Mouse (Mus musculus) 3134 (cell line): ENCODE data around the gene Mlh3.

Experiments used
- DNase-seq: peaks from one replicate; pipeline ENCODE4 v3.0.0-alpha.2; 2011; ENCODE audit warnings: low spot score; ENCODE audit not compliant: insufficient read length; ENCODE audit errors: extremely low read depth

Mlh3 gene

GRCm38 (mm10) chr12:85193923-85194622, 76.3 kb downstream of the Mlh3 start:
- DNase-seq = no peak

DNA sequence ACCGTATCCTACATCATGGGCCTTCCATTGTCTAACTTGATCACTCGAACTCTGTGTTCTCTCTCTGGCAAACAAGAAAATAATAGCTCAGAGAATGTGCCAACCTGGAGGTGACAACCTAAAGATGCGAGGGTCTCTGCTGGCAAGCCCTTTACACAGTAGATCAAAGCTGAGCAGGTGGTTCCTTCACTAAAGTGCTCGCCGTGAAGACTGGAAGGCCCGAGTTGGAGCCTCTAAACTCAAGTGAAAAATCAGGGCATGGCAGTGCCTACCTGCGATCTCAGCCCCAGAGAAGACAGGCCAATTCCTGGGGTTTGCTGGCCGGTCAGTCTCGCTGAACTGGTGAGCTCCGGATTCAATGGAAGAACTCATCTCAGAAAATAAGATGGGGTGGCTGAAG, 77.3 kb downstream of the Mlh3 start:
- no peak for DNase-seq

- DNase-seq = peak; percentile 88
Observed at GRCm38 (mm10) chr12:85192461-85193108, 77.8 kb downstream of the Mlh3 start.

DNA sequence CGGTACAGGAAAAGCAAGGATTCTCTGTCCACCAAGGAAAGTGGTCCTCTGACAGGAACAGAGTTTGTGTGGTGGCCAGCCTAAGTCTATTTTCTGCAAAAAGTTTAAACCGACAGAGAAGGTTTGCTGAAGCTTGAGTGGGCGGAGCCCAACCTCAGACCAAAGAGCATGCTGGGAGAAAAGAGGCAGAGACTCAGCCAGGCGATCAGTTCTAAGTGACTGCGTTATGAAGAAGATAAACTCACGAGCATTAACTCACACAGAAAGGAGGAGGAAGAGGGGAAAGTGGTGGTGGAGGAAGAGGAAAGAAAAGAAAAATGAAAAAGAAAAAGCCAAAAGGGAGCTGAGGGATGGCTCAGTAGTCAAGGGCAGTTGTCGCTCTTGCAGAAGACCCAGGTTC, 80.1 kb downstream of the Mlh3 start:
- no peak for DNase-seq

DNA sequence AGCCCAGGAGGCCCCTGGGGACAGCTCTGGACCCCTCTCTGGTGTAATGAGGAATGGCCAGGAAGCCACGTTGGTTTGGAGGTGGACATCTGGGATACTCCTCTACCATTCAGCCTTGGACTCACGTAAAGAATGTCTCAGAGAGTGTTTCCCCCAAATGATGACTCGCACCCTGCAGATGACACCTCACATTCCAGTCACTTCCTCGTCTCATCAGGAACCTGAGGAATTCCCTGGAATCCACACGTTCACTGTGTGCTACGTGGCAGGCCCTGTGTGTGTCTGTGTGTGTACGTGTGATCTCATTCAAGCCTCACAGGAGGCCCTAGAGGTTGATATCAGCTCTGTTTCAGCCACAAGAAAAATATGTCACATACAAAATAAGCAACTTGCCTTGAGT, 84.0 kb downstream of the Mlh3 start:
- DNase-seq = peak; percentile 53

DNA sequence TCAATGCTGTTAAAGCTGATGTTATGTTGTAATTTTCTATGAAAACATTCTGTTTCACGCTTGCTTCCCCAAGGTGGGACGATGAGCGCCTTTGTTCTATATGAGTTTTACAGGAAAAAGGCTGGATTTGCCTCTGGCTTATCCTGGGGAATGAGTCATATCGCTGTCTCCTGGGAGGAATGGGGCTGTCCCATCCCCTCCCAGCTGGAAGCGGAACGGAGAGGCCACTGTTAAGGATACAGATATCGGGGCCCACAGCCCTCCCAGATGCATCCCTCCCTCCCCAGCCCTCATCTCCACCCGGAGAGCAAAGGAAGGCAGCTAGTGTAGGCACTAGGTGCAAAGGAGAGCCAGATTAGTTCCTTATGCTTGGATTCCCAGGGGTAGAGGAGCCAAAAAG, 84.6 kb downstream of the Mlh3 start:
- peak; percentile 60 for DNase-seq
